Mouse (Mus musculus): ENCODE results near the gene Emc9. TPM values are rescaled to one million over a fixed set of nuclear protein-coding genes. Genes with fewer than 3 reads are reported as not detected.

The Emc9 gene
- total and polyA plus RNA-seq, 2 experiments from 2014 or later: 37.6 to 52.9 TPM

DNA sequence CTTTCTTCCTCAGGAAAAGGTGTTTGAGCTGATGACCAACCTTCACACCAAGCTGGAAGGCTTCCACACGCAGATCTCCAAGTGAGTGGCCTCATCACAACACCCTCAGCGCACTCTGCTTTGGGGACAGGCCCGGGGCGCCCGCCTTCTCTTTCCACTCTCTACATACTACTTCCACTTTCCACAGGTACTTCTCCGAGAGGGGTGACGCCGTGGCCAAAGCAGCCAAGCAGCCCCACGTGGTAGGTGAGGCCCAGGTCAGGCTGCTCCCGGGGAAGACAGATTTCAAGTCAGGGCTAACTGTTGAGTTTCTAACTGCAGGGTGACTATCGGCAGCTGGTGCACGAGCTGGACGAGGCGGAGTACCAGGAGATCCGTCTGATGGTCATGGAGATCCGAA is 4.4 kb downstream of the Emc9 start:
- no peak overlapping the region for H3K4me3 ChIP-seq (ENCODE audit: low read depth, low read length)
- DNase-seq (ENCODE audit: low spot score) (no peak), ATAC-seq (ENCODE audit: insufficient read depth, low read depth) (no peak)
- H3K27ac ChIP-seq (ENCODE audit: low read depth): no peak overlapping the region
- H3K4me1 ChIP-seq (ENCODE audit: control insufficient read depth, insufficient read depth): peaks cover 16% of the 10 kb centered on the region; the same call in 1 of the 2 replicates
- no peak overlapping the region for H3K9ac ChIP-seq (replicated peaks; ENCODE audit: low read depth, low read length)
- TF ChIP-seq EP300 (IDR thresholded peaks at IDR 0.05; ENCODE audit: low read depth): no peak
- no peak for TF ChIP-seq CTCF (IDR thresholded peaks at IDR 0.05; ENCODE audit: low read depth)
- no peak overlapping the region for H3K4me2 ChIP-seq (ENCODE audit: low read depth, low read length)
- WGBS: 93% methylated on average over 16 of the region's 16 CpGs
- H3K36me3 ChIP-seq (replicated peaks; ENCODE audit: control insufficient read depth, insufficient read depth, low read length): peaks cover 27% of the 10 kb centered on the region
- H3K27me3 ChIP-seq (ENCODE audit: control insufficient read depth, insufficient read depth, low read length): no peaks in the 10 kb centered on the region
- no peaks in the 10 kb centered on the region for H3K9me3 ChIP-seq (replicated peaks; ENCODE audit: control insufficient read depth, low read length)

DNA sequence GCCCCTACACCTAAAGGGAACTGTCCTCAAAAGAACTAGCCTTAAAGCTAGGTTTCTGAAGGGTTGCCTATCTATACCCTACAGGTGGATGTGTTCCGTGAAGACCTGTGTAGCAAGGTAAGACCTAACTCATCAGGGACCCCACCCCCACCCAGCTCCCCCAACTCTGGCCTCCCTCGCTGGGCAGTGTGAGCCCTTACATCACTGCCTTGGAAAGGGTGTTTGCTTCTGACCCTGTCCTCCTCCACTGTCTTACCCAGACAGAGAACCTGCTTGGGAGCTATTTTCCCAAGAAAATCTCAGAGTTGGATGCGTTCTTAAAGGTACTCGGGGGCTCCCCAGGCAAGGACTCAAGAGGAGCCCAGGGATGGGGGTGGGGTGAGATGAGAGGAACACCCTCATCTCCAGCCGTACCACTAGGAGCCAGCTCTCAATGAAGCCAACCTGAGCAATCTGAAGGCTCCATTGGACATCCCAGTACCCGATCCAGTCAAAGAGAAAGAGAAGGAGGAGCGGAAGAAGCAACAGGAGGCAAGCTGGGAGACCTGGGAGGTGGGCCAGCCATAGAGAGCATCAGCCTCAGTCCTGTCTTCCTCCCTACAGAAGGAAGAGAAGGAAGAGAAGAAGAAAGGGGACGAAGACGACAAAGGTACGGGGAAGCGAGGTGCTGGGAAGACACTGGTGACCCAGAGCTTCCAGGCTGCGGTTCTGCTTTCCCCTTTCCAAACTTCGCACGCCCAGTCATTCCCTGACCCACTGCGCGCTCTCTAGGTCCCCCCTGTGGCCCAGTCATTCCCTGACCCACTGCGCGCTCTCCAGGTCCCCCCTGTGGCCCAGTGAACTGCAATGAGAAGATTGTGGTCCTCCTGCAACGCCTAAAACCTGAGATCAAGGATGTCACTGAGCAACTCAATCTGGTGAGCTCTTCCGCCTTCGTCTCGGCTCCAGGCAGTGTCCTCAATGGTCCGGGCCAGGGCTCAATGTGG is 5.3 kb downstream of the Emc9 start:
- Histone ChIP-seq H3K4me1 (ENCODE audit: control insufficient read depth, insufficient read depth) (peaks cover 14% of the 10 kb centered on the region; the same call in 1 of the 2 replicates), H3K4me3 (ENCODE audit: low read depth, low read length) (no peak overlapping the region), H3K36me3 (replicated peaks; ENCODE audit: control insufficient read depth, insufficient read depth, low read length) (peaks cover 27% of the 10 kb centered on the region), H3K9ac (replicated peaks; ENCODE audit: low read depth, low read length) (no peak overlapping the region), H3K9me3 (replicated peaks; ENCODE audit: control insufficient read depth, low read length) (no peaks in the 10 kb centered on the region), H3K4me2 (ENCODE audit: low read depth, low read length) (no peak overlapping the region), H3K27me3 (ENCODE audit: control insufficient read depth, insufficient read depth, low read length) (no peaks in the 10 kb centered on the region), H3K27ac (ENCODE audit: low read depth) (no peak overlapping the region)
- ATAC-seq (ENCODE audit: insufficient read depth, low read depth) (no peak), DNase-seq (ENCODE audit: low spot score) (no peak)
- TF ChIP-seq CTCF (IDR thresholded peaks at IDR 0.05; ENCODE audit: low read depth): no peak
- TF ChIP-seq EP300 (IDR thresholded peaks at IDR 0.05; ENCODE audit: low read depth): no peak
- 85% methylated on average over 23 of the region's 23 CpGs for WGBS

DNA sequence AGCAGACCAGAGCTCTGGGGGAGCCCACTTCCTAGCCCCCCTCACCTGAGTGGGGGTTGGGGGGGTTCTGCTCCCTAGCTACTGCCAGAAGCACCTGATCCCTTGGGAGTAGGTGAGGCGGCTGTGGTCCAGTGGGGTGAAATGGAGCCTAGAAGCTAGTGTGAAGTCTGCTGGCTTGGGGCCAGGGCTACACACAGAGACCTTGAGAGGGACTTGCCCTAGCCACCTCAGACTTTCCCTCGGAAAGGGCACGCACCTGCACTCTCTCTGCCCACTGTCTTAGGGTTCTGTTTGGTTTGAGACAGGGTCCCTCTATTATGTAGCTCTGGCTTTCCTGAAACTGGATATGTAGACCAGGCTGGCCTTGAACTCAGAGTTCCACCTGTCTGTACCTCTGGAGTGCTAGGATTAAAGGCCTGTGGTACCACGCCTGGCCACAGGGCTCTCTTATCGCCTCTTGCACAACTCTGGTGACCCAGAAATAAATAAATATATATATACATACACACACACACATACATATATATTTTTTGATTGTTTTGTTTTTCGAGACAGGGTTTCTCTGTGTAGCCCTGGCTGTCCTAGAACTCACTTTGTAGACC is 6.3 kb downstream of the Emc9 start:
- no peak for TF ChIP-seq CTCF (IDR thresholded peaks at IDR 0.05; ENCODE audit: low read depth)
- no peak for TF ChIP-seq EP300 (IDR thresholded peaks at IDR 0.05; ENCODE audit: low read depth)
- H3K4me1 ChIP-seq (ENCODE audit: control insufficient read depth, insufficient read depth): peaks cover 20% of the 10 kb centered on the region; the same call in 1 of the 2 replicates
- no peaks in the 10 kb centered on the region for H3K27me3 ChIP-seq (ENCODE audit: control insufficient read depth, insufficient read depth, low read length)
- H3K9ac ChIP-seq (replicated peaks; ENCODE audit: low read depth, low read length): peak overlapping the region; percentile 81
- peak; percentile 19 for DNase-seq (ENCODE audit: low spot score)
- no peaks in the 10 kb centered on the region for H3K9me3 ChIP-seq (replicated peaks; ENCODE audit: control insufficient read depth, low read length)
- peak overlapping the region; percentile 82 for H3K4me2 ChIP-seq (ENCODE audit: low read depth, low read length)
- 23% methylated on average over 6 of the region's 6 CpGs for WGBS
- peak; percentile 18 for ATAC-seq (ENCODE audit: insufficient read depth, low read depth)
- H3K4me3 ChIP-seq (ENCODE audit: low read depth, low read length): peak overlapping the region; percentile 81
- peak overlapping the region; percentile 90 for H3K27ac ChIP-seq (ENCODE audit: low read depth)
- H3K36me3 ChIP-seq (replicated peaks; ENCODE audit: control insufficient read depth, insufficient read depth, low read length): peaks cover 27% of the 10 kb centered on the region

DNA sequence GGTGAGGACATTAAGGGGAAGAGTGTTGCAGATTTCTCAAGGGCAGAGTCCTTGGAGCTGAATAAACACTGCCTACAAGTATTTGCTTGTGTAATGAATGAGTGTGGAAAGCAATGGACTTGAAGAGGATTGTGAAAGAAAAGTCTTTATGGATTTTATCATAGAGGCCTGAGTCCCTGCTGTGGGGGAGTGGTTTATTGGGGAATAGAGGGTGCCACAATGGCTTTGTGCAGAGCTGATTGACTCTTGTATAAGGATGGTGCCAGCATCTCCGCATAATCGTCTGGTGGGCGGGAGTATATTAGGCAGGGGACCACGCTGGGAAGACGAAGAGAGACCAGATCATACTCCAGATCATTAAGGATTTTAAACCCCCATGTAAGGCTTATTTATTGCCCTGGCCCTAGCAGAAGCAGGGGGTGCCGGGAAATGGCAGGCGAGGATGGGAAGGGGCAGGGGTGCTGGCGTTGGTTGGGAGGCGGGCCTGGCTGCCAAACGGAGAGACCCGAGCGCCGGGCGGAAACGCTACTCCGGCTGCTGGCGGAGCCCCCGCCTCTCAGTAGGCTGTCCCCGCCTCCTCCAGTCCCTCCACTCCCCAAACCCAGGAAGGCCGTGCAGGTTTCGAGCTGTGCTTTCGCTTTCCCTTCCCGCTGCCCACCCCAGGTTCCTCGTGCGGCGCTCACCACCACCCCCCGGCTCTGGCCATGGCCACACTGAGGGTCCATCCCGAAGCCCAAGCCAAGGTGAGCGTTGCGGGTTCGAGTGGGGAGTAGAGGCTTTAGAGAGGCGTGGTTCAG is 7.0 kb downstream of the Emc9 start, which contains the start of gene Psme1:
Gene Psme1 (plus strand): TSS at position 253 of the 797 bp plus-strand sequence.
- no peak for TF ChIP-seq CTCF (IDR thresholded peaks at IDR 0.05; ENCODE audit: low read depth)
- no peak for TF ChIP-seq EP300 (IDR thresholded peaks at IDR 0.05; ENCODE audit: low read depth)
- peak within 1 kb of the TSS; percentile 81 for H3K4me3 ChIP-seq (ENCODE audit: low read depth, low read length)
- peaks cover 27% of the 10 kb centered on the region for H3K36me3 ChIP-seq (replicated peaks; ENCODE audit: control insufficient read depth, insufficient read depth, low read length)
- DNase-seq (ENCODE audit: low spot score) (peak; percentile 94), ATAC-seq (ENCODE audit: insufficient read depth, low read depth) (peak; percentile 74)
- peak within 1 kb of the TSS; percentile 81 for H3K9ac ChIP-seq (replicated peaks; ENCODE audit: low read depth, low read length)
- H3K4me1 ChIP-seq (ENCODE audit: control insufficient read depth, insufficient read depth): peaks cover 20% of the 10 kb centered on the region; the same call in 1 of the 2 replicates
- H3K4me2 ChIP-seq (ENCODE audit: low read depth, low read length): peak within 1 kb of the TSS; percentile 82
- no peaks in the 10 kb centered on the region for H3K27me3 ChIP-seq (ENCODE audit: control insufficient read depth, insufficient read depth, low read length)
- no peaks in the 10 kb centered on the region for H3K9me3 ChIP-seq (replicated peaks; ENCODE audit: control insufficient read depth, low read length)
- H3K27ac ChIP-seq (ENCODE audit: low read depth): peak within 1 kb of the TSS; percentile 90
- WGBS: under 1% methylated on average over 24 of the region's 32 CpGs

DNA sequence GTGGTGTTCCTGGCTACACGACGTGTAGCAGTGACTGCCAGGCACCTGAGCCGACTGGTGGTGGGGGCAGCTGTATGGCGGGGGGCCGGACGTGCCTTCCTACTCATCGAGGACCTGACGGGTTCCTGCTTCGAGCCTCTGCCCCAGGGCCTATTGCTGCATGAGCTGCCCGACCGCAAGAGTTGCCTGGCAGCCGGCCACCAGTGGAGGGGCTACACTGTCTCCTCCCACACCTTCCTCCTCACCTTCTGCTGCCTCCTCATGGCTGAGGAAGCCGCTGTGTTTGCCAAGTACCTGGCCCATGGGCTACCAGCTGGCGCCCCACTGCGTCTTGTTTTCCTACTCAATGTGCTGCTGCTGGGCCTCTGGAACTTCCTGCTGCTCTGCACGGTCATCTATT is 8.7 kb downstream of the Emc9 start:
- peak overlapping the region; percentile 94 for H3K27ac ChIP-seq (ENCODE audit: low read depth)
- no peaks in the 10 kb centered on the region for H3K27me3 ChIP-seq (ENCODE audit: control insufficient read depth, insufficient read depth, low read length)
- WGBS: 52% methylated on average over 16 of the region's 16 CpGs
- H3K4me1 ChIP-seq (ENCODE audit: control insufficient read depth, insufficient read depth): peaks cover 20% of the 10 kb centered on the region; the same call in 1 of the 2 replicates
- TF ChIP-seq EP300 (IDR thresholded peaks at IDR 0.05; ENCODE audit: low read depth) (no peak), CTCF (IDR thresholded peaks at IDR 0.05; ENCODE audit: low read depth) (no peak)
- no peak for ATAC-seq (ENCODE audit: insufficient read depth, low read depth)
- H3K4me2 ChIP-seq (ENCODE audit: low read depth, low read length): peak overlapping the region; percentile 56
- H3K9ac ChIP-seq (replicated peaks; ENCODE audit: low read depth, low read length): peak overlapping the region; percentile 61; the same call in 1 of the 2 replicates
- no peak for DNase-seq (ENCODE audit: low spot score)
- H3K4me3 ChIP-seq (ENCODE audit: low read depth, low read length): peak overlapping the region; percentile 43; the same call in 1 of the 2 replicates
- H3K36me3 ChIP-seq (replicated peaks; ENCODE audit: control insufficient read depth, insufficient read depth, low read length): peaks cover 18% of the 10 kb centered on the region
- no peaks in the 10 kb centered on the region for H3K9me3 ChIP-seq (replicated peaks; ENCODE audit: control insufficient read depth, low read length)

All from heart, postnatal 0 days (tissue).